Mouse (Mus musculus) midbrain, postnatal 0 days (tissue): ENCODE data around the gene Mgat5. TPM values are rescaled to one million over a fixed set of nuclear protein-coding genes. Genes with fewer than 3 reads are reported as not detected.
A peak's percentile ranks its signal among the peaks of the same experiment; 100 is the strongest.

Source experiments
- ATAC-seq: fragments of 200-750 bp; cut with Nextera tagmentation; 2 replicates; pipeline ENCODE4 v1.8.0; 2017; ENCODE audit warnings: moderate number of reproducible peaks, mild to moderate bottlenecking, moderate TSS enrichment, moderate library complexity; ENCODE audit not compliant: low FRiP score
- DNase-seq: peaks from one replicate; pipeline ENCODE4 v3.0.0-alpha.2; 2015; ENCODE audit warnings: low spot score
- H3K27ac ChIP-seq: fragments of 300-500 bp; sonication (generic); 2 replicates; pipeline ENCODE4 v1.5.1; 2014; ENCODE audit warnings: low read depth, mild to moderate bottlenecking, low read length, mixed read lengths
- H3K27me3 ChIP-seq: fragments of 300-500 bp; sonication (generic); 2 replicates; pipeline ENCODE4 v1.6.1; 2014; ENCODE audit warnings: low read length, control low read depth, mixed read lengths; ENCODE audit not compliant: insufficient read depth
- H3K36me3 ChIP-seq: fragments of 300-500 bp; sonication (generic); 2 replicates; pipeline ENCODE4 v1.6.1; 2014; ENCODE audit warnings: low read length, control low read depth, mixed read lengths; ENCODE audit not compliant: insufficient read depth
- H3K4me1 ChIP-seq: fragments of 300-500 bp; sonication (generic); 2 replicates; pipeline ENCODE4 v1.6.1; 2014; ENCODE audit warnings: mild to moderate bottlenecking, control low read depth, antibody characterized with exemption, low read length, mixed read lengths; ENCODE audit not compliant: insufficient read depth
- H3K4me2 ChIP-seq: fragments of 300-500 bp; sonication (generic); 2 replicates; pipeline ENCODE4 v1.6.1; 2014; ENCODE audit warnings: low read depth, mild to moderate bottlenecking, low read length, mixed read lengths; ENCODE audit not compliant: poor library complexity, severe bottlenecking
- H3K4me3 ChIP-seq: fragments of 300-500 bp; sonication (generic); 2 replicates; pipeline ENCODE4 v1.5.1; 2014; ENCODE audit warnings: low read depth, mild to moderate bottlenecking, low read length, moderate library complexity
- H3K9ac ChIP-seq: fragments of 300-500 bp; sonication (generic); replicated peaks from 2 replicates; pipeline ENCODE4 v1.6.1; 2014; ENCODE audit warnings: mild to moderate bottlenecking, low read length, moderate library complexity, mixed read lengths; ENCODE audit not compliant: poor library complexity, severe bottlenecking
- H3K9me3 ChIP-seq: fragments of 300-500 bp; sonication (generic); 2 replicates; pipeline ENCODE4 v1.6.1; 2016; ENCODE audit warnings: low read length, control low read depth
- CTCF ChIP-seq: IDR thresholded peaks from 2 replicates; pipeline ENCODE4 v1.5.1; 2016; ENCODE audit warnings: antibody characterized with exemption, mild to moderate bottlenecking
- WGBS: fragments of 180-500 bp; shearing (Covaris S2); extraction: QIAGEN DNeasy Blood & Tissue Kit; methylation state at CpG from one replicate; pipeline ENCODE4 v1.1.7; 2014; 5-methylcytosine and 5-hydroxymethylcytosine counted together
- polyA plus RNA-seq: library from polyadenylated mRNA; unstranded; fragments of >200 nt; fragmentation: Nextera tagmentation; extraction: Ambion mirVana; gene quantifications from 2 replicates; pipeline ENCODE4 v1.2.1, GENCODE M21; 2015
- total RNA-seq: library from RNA; depleted of rRNA; stranded (reverse); fragments of >200 nt; gene quantifications from 2 replicates; pipeline ENCODE4 v1.2.3, GENCODE M21; 2014; rRNA removed

Mgat5 gene
- 56.5 and 56.6 TPM in 2 replicates for total RNA-seq
- 11.2 and 13.0 TPM in 2 replicates for polyA plus RNA-seq

GRCm38 (mm10) chr1:127204817-127205485 lies at the start of gene Mgat5:
Mgat5 (plus strand) TSS chr1:127205015.
- no peaks in the 10 kb centered on the region for H3K27me3 ChIP-seq
- no peaks in the 10 kb centered on the region for H3K9me3 ChIP-seq
- H3K4me2 ChIP-seq, result peak within 1 kb of the TSS; percentile 65
- H3K4me1 ChIP-seq, result peaks cover 5% of the 10 kb centered on the region; the same call in 1 of the 2 replicates
- peak within 1 kb of the TSS; percentile 75 for H3K4me3 ChIP-seq
- peak within 1 kb of the TSS; percentile 93 for H3K27ac ChIP-seq
- ATAC-seq (peak; percentile 90), DNase-seq (peak; percentile 95)
- peak within 1 kb of the TSS; percentile 86 for H3K9ac ChIP-seq
- peak; percentile 53 for TF ChIP-seq CTCF
- no peaks in the 10 kb centered on the region for H3K36me3 ChIP-seq
- under 1% methylated on average over 51 of the region's 51 CpGs for WGBS

DNA sequence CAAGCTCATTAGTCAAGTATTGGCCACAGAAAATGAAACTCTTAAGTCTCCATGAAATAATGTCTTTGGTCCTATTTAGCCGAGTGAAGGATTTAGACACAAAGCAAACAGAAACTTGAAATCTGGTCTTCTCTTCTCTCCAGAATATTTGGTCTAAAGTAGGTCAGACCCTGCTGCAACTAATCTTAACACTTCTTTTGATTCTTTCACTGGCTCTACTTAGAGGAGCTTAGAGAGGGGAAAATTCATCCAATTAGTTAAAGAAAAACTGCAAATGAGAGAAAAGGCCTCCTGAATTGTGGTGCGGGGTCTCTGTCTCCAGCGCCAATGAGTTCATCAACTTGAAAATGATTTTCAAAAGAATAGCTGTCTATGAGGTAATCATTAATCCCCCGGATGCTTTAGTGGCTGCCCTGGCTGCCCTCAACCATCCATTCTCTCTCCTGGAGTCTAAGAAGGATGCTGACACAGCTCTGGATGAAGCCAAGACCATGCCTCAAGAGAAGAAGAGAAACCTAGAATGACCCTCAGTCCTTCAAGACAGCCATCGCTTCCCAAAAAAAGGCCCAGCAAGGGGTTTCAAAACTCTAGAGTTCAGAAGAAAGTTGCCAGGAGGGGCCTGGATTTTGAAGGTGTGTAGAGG lies 44.6 kb upstream of the Mgat5 start:
- no peak overlapping the region for H3K27ac ChIP-seq
- ATAC-seq (no peak), DNase-seq (no peak)
- no peaks in the 10 kb centered on the region for H3K9me3 ChIP-seq
- TF ChIP-seq CTCF, result no peak
- no peaks in the 10 kb centered on the region for H3K27me3 ChIP-seq
- H3K4me1 ChIP-seq, result no peaks in the 10 kb centered on the region
- H3K9ac ChIP-seq, result no peak overlapping the region
- H3K4me2 ChIP-seq, result no peak overlapping the region
- no peaks in the 10 kb centered on the region for H3K36me3 ChIP-seq
- no peak overlapping the region for H3K4me3 ChIP-seq
- WGBS, result 70% methylated on average over 5 of the region's 5 CpGs

DNA sequence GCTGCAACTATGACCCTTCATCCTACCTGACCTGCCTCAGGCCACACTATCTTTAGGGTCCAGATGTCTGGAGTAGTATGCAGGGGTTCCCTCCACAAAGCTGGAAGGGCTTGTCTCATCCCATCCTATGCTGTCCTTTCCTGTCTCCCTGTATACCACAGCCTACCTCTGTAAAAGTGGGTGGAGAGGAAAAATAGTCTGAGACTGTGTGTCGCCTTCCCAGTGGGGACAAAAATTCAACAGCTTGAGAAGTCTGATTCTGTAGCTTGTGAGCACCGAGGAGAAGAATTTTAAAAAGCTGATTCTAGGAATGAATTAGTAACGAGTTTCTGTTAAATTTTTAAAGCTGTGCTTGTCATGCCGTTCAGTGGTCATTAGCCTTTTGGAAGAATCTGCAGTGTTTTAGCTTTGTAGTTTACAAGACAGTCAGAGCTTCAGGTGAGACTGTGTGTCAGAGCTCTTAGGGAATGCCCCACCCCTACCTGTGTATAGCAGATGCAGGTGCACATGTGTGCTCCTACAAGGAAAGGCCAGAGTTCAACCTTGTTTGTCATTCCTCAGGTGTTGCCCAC lies 40.1 kb upstream of the Mgat5 start:
- H3K27ac ChIP-seq, result no peak overlapping the region; the same call in 1 of the 2 replicates
- no peak overlapping the region for H3K9ac ChIP-seq
- no peak for ATAC-seq
- whole genome bisulfite sequencing, result 61% methylated on average over 4 of the region's 4 CpGs
- no peak for TF ChIP-seq CTCF
- no peak overlapping the region for H3K4me3 ChIP-seq
- no peaks in the 10 kb centered on the region for H3K27me3 ChIP-seq
- no peaks in the 10 kb centered on the region for H3K4me1 ChIP-seq
- H3K9me3 ChIP-seq, result no peaks in the 10 kb centered on the region
- H3K36me3 ChIP-seq, result no peaks in the 10 kb centered on the region
- H3K4me2 ChIP-seq, result no peak overlapping the region
- DNase-seq, result no peak

DNA sequence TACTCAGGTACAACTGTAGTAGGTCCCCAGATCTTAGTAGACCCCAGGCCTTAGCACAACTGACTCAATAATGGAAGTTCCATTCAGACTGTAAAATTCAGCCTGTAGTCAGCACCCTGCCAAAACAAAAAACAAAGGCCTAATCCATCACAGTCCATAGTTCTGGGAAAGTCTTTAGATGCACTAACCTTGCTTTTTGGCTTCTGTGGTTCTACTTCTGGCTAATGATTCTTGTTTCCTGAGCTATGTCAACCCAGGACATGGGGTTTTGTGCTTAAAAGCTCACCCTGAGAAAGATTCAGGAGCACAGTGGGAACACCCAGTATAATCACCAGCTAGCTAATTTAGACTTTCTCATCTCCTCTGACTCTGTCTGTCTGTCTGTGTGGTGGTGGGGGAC lies 38.3 kb upstream of the Mgat5 start:
- Histone ChIP-seq H3K36me3 (no peaks in the 10 kb centered on the region), H3K27me3 (no peaks in the 10 kb centered on the region), H3K27ac (no peak overlapping the region), H3K4me2 (no peak overlapping the region), H3K4me1 (no peaks in the 10 kb centered on the region), H3K9ac (no peak overlapping the region), H3K4me3 (no peak overlapping the region), H3K9me3 (no peaks in the 10 kb centered on the region)
- TF ChIP-seq CTCF, result no peak
- DNase-seq (no peak), ATAC-seq (no peak)

DNA sequence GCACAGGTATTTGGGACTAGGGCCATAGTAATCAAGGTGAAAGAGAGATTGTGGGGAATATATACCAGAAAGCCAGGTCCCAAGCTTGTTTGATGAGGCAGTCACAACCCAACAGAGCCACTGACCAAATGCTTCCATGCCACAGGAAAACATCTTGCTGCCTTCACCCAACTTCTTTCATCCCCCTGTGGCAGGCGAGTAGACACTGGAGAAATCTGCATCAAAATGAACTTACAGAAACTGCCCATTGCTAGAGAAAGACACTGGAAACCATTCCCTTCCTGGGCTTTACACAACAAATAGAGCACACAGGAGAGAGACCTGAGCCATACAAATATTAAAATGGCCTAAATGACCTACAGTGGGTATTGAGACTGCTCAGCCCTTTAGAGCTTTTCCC lies 37.2 kb upstream of the Mgat5 start:
- no peak for DNase-seq
- no peaks in the 10 kb centered on the region for H3K27me3 ChIP-seq
- 62% methylated on average over 1 of the region's 1 CpGs for WGBS
- TF ChIP-seq CTCF, result no peak
- no peaks in the 10 kb centered on the region for H3K4me1 ChIP-seq
- ATAC-seq, result no peak
- H3K27ac ChIP-seq, result no peak overlapping the region
- H3K4me3 ChIP-seq, result no peak overlapping the region
- H3K36me3 ChIP-seq, result no peaks in the 10 kb centered on the region
- no peaks in the 10 kb centered on the region for H3K9me3 ChIP-seq
- H3K4me2 ChIP-seq, result no peak overlapping the region
- no peak overlapping the region for H3K9ac ChIP-seq

GRCm38 (mm10) chr1:127168205-127168604 lies 36.6 kb upstream of the Mgat5 start:
- TF ChIP-seq CTCF, result no peak
- H3K4me1 ChIP-seq, result no peaks in the 10 kb centered on the region
- no peaks in the 10 kb centered on the region for H3K9me3 ChIP-seq
- DNase-seq, result peak; percentile 46
- no peaks in the 10 kb centered on the region for H3K27me3 ChIP-seq
- no peaks in the 10 kb centered on the region for H3K36me3 ChIP-seq
- ATAC-seq, result no peak
- no peak overlapping the region for H3K9ac ChIP-seq
- H3K4me3 ChIP-seq, result no peak overlapping the region
- no peak overlapping the region for H3K4me2 ChIP-seq
- no peak overlapping the region for H3K27ac ChIP-seq
- 45% methylated on average over 8 of the region's 8 CpGs for WGBS
